Mouse (Mus musculus) lung, postnatal 0 days (tissue): Measurements from ENCODE around the gene Elf4. TPM values are rescaled to one million over a fixed set of nuclear protein-coding genes. Genes with fewer than 3 reads are reported as not detected.

ENCODE experiments used
- ATAC-seq: fragments of 200-750 bp; cut with Nextera tagmentation; 2 replicates; pipeline ENCODE4 v1.8.0; 2017; ENCODE audit warnings: moderate library complexity
- DNase-seq: peaks from one replicate; pipeline ENCODE4 v3.0.0-alpha.2; 2016; ENCODE audit warnings: low spot score
- H3K27ac ChIP-seq: fragments of 300-500 bp; sonication (generic); 2 replicates; pipeline ENCODE4 v1.5.1; 2014; ENCODE audit warnings: antibody characterized with exemption, mild to moderate bottlenecking, low read length, mixed read lengths
- H3K27me3 ChIP-seq: fragments of 300-500 bp; sonication (generic); replicated peaks from 2 replicates; pipeline ENCODE4 v1.6.1; 2014; ENCODE audit warnings: low read length, mixed read lengths; ENCODE audit not compliant: insufficient read depth
- H3K36me3 ChIP-seq: fragments of 300-500 bp; sonication (generic); 2 replicates; pipeline ENCODE4 v1.6.1; 2014; ENCODE audit warnings: low read length, mixed read lengths; ENCODE audit not compliant: insufficient read depth
- H3K4me1 ChIP-seq: fragments of 300-500 bp; sonication (generic); 2 replicates; pipeline ENCODE4 v1.6.1; 2014; ENCODE audit warnings: antibody characterized with exemption, low read depth, low read length, mixed read lengths; ENCODE audit not compliant: insufficient read depth
- H3K4me2 ChIP-seq: fragments of 300-500 bp; sonication (generic); replicated peaks from 2 replicates; pipeline ENCODE4 v1.6.1; 2014; ENCODE audit warnings: low read depth, mild to moderate bottlenecking, low read length, moderate library complexity, mixed read lengths
- H3K4me3 ChIP-seq: fragments of 300-500 bp; sonication (generic); 2 replicates; pipeline ENCODE4 v1.5.1; 2014; ENCODE audit warnings: low read depth, low read length
- H3K9ac ChIP-seq: fragments of 300-500 bp; sonication (generic); replicated peaks from 2 replicates; pipeline ENCODE4 v1.6.1; 2014; ENCODE audit warnings: low read depth, mild to moderate bottlenecking
- H3K9me3 ChIP-seq: fragments of 300-500 bp; sonication (generic); 2 replicates; pipeline ENCODE4 v1.6.1; 2016; ENCODE audit warnings: low read length, mixed read lengths
- CTCF ChIP-seq: IDR thresholded peaks from 2 replicates; pipeline ENCODE4 v1.5.1; 2016; ENCODE audit warnings: antibody characterized with exemption, mild to moderate bottlenecking
- EP300 ChIP-seq: IDR thresholded peaks from 2 replicates; pipeline ENCODE4 v1.6.1; 2016; ENCODE audit warnings: antibody characterized with exemption, mild to moderate bottlenecking, control low read depth
- WGBS: fragments of 180-500 bp; shearing (Covaris S2); extraction: QIAGEN DNeasy Blood & Tissue Kit; methylation state at CpG from one replicate; pipeline ENCODE4 v1.1.7; 2014; 5-methylcytosine and 5-hydroxymethylcytosine counted together
- polyA plus RNA-seq: library from polyadenylated mRNA; unstranded; fragments of >200 nt; fragmentation: Nextera tagmentation; extraction: Ambion mirVana; gene quantifications from 2 replicates; pipeline ENCODE4 v1.2.1, GENCODE M21; 2015

Gene Elf4
- polyA plus RNA-seq, 1 experiment from 2014 or later, result 3.5 TPM

GRCm38 (mm10) chrX:48432599-48433526 lies 30.1 kb downstream of the Elf4 start:
- H3K9me3 ChIP-seq, result no peaks in the 10 kb centered on the region
- DNase-seq (no peak), ATAC-seq (no peak)
- H3K4me2 ChIP-seq, result no peak overlapping the region
- H3K4me3 ChIP-seq, result no peak overlapping the region
- 52% methylated on average over 15 of the region's 15 CpGs for WGBS
- no peaks in the 10 kb centered on the region for H3K4me1 ChIP-seq
- H3K9ac ChIP-seq, result no peak overlapping the region
- TF ChIP-seq EP300 (no peak), CTCF (no peak)
- no peaks in the 10 kb centered on the region for H3K27me3 ChIP-seq
- H3K27ac ChIP-seq, result no peak overlapping the region
- no peaks in the 10 kb centered on the region for H3K36me3 ChIP-seq

DNA sequence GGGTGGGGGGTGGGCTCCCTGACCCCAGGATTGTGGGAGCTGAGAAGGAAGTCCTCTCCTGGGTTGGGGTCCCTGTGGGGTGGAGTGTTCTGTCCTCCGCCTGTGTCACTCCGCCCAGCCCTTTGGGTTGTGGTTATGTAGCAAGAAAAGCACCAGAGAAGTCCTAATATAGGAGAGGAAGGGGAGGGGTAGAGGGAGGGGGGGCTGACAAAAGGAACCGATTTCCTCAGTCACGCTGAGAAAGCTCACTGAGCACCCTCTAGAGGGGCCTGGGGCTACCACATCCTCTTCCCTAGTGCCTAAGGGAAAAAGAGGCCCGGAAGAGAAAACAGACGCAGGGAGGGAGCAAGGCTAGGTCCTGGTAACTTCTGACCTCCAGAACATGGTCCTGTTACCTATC lies 33.4 kb downstream of the Elf4 start:
- DNase-seq, result peak; percentile 63
- H3K27ac ChIP-seq, result no peak overlapping the region
- H3K4me1 ChIP-seq, result no peaks in the 10 kb centered on the region
- no peak overlapping the region for H3K9ac ChIP-seq
- TF ChIP-seq CTCF, result peak; percentile 35
- no peak for TF ChIP-seq EP300
- H3K36me3 ChIP-seq, result no peaks in the 10 kb centered on the region
- no peaks in the 10 kb centered on the region for H3K9me3 ChIP-seq
- 40% methylated on average over 6 of the region's 6 CpGs for WGBS
- no peak overlapping the region for H3K4me3 ChIP-seq
- no peak overlapping the region for H3K4me2 ChIP-seq
- ATAC-seq, result peak; percentile 49; the same call in 1 of the 2 replicates
- no peaks in the 10 kb centered on the region for H3K27me3 ChIP-seq

DNA sequence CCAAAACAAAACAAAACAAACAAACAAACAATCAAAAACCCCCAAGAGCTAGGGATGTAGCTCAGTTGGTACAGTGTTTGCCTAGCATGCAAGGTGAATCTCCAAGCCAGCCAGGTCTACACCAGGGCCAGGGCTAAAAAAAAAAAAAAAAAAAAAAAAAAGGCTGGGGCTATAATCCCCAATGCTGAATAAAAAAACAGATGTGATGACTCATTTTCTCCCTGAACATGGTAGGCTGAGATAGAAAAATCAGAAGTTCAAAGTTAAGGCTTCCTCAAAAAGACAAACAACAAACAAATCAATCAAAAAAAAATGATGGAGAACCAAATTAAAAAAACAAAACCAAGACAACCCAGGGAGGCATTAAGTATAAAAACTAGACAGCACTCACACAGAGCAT lies 33.8 kb downstream of the Elf4 start:
- Histone ChIP-seq H3K9me3 (no peaks in the 10 kb centered on the region), H3K27me3 (no peaks in the 10 kb centered on the region), H3K4me3 (no peak overlapping the region), H3K4me1 (no peaks in the 10 kb centered on the region), H3K4me2 (no peak overlapping the region), H3K9ac (no peak overlapping the region), H3K36me3 (no peaks in the 10 kb centered on the region), H3K27ac (no peak overlapping the region)
- DNase-seq (no peak), ATAC-seq (no peak)
- TF ChIP-seq CTCF, result no peak

GRCm38 (mm10) chrX:48428642-48429041 lies 34.3 kb downstream of the Elf4 start:
- no peaks in the 10 kb centered on the region for H3K27me3 ChIP-seq
- no peaks in the 10 kb centered on the region for H3K36me3 ChIP-seq
- no peak for TF ChIP-seq EP300
- no peak for TF ChIP-seq CTCF
- H3K4me2 ChIP-seq, result no peak overlapping the region
- H3K4me1 ChIP-seq, result no peaks in the 10 kb centered on the region
- H3K9me3 ChIP-seq, result no peaks in the 10 kb centered on the region
- no peak overlapping the region for H3K9ac ChIP-seq
- 75% methylated on average over 8 of the region's 8 CpGs for WGBS
- H3K4me3 ChIP-seq, result no peak overlapping the region
- no peak overlapping the region for H3K27ac ChIP-seq
- ATAC-seq (no peak), DNase-seq (no peak)

GRCm38 (mm10) chrX:48428241-48428640 lies 34.7 kb downstream of the Elf4 start:
- no peak overlapping the region for H3K4me3 ChIP-seq
- TF ChIP-seq EP300 (peak; percentile 27; the same call in 1 of the 2 replicates), CTCF (no peak)
- WGBS, result 38% methylated on average over 6 of the region's 6 CpGs
- H3K9ac ChIP-seq, result no peak overlapping the region
- H3K27ac ChIP-seq, result 0 out of 2 replicates have a peak overlapping the region, but pooled peaks have one; percentile 47
- H3K27me3 ChIP-seq, result no peaks in the 10 kb centered on the region
- no peaks in the 10 kb centered on the region for H3K36me3 ChIP-seq
- peak; percentile 42 for ATAC-seq
- H3K4me2 ChIP-seq, result no peak overlapping the region
- H3K4me1 ChIP-seq, result no peaks in the 10 kb centered on the region
- DNase-seq, result peak; percentile 43
- H3K9me3 ChIP-seq, result no peaks in the 10 kb centered on the region

GRCm38 (mm10) chrX:48425280-48425679 lies 37.7 kb downstream of the Elf4 start:
- Histone ChIP-seq H3K27ac (0 out of 2 replicates have a peak overlapping the region, but pooled peaks have one; percentile 3), H3K9ac (no peak overlapping the region), H3K9me3 (no peaks in the 10 kb centered on the region), H3K4me2 (peak overlapping the region; percentile 28; the same call in 1 of the 2 replicates), H3K36me3 (no peaks in the 10 kb centered on the region), H3K4me1 (no peaks in the 10 kb centered on the region), H3K27me3 (no peaks in the 10 kb centered on the region), H3K4me3 (no peak overlapping the region)
- ATAC-seq (no peak), DNase-seq (no peak)
- TF ChIP-seq EP300 (no peak), CTCF (no peak)
- 40% methylated on average over 7 of the region's 7 CpGs for WGBS
